Mouse (Mus musculus) heart, adult 2 months (tissue): Measurements from ENCODE around the gene Cmss1.

Experiments
- EP300 ChIP-seq: fragments of 200-500 bp; IDR thresholded peaks from 2 replicates; pipeline ENCODE4 v1.6.1; 2011; ENCODE audit warnings: low read depth, low read length, control low read depth; ENCODE audit not compliant: insufficient read depth
- POLR2A ChIP-seq: fragments of 200-500 bp; IDR thresholded peaks from 2 replicates; pipeline ENCODE4 v1.6.1; 2011; ENCODE audit warnings: mild to moderate bottlenecking, low read depth, low read length, control low read depth; ENCODE audit not compliant: insufficient read depth

DNA sequence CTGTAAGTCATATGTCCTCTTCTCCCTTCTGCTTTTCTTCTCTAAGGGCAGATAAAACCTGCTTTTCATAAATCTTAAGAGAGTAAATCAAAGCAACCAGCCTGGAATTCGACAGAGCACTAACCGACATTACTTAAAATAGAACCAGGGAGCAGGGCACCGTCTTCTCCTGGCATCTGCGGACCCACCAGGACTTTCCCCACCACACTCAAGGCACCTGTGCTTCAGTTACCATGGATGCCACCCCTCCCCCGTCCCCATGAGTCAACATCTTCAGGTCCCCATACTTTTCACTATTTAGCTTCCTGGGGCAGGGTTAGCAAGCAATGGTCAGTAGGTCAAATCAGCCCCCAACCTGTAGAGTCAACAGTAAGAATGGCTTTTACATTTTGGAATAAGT, 177.7 kb downstream of the Cmss1 start:
- TF ChIP-seq EP300: no peak
- no peak for TF ChIP-seq POLR2A
